Mouse (Mus musculus): ENCODE measurements around the gene Kank1.
"Not testable (repeated sequence)": the region's sequence is repeated elsewhere in the genome, so short reads cannot be mapped to it uniquely, and the experiment has no call there.

The Kank1 gene

GRCm38 (mm10) chr19:25436789-25437650 is 200.2 kb downstream of the Kank1 start:
- in situ Hi-C loops (cut with MboI, MseI), result no loop called here

- in situ Hi-C loops (cut with MboI, MseI), result no loop called here
Observed at GRCm38 (mm10) chr19:25438246-25438645, 201.5 kb downstream of the Kank1 start.

- in situ Hi-C loops (cut with MboI, MseI), result loop anchor here (10.0 kb wide), 1 partner anchor 1775 kb away; the partner anchor contains the start of gene Vldlr
Observed at GRCm38 (mm10) chr19:25439807-25440206, 203.0 kb downstream of the Kank1 start.

- in situ Hi-C loops (cut with MboI, MseI), result loop anchor here (10.0 kb wide), 1 partner anchor 1774 kb away; the partner anchor contains the start of gene Vldlr
Observed at GRCm38 (mm10) chr19:25440736-25441135, 204.0 kb downstream of the Kank1 start.

GRCm38 (mm10) chr19:25445054-25445453 is 208.3 kb downstream of the Kank1 start:
- in situ Hi-C loops (cut with MboI, MseI), result loop anchor here (10.0 kb wide), 1 partner anchor 1770 kb away; the partner anchor contains the start of gene Vldlr

- in situ Hi-C loops (cut with MboI, MseI), result loop anchor here (10.0 kb wide), 1 partner anchor 1769 kb away; the partner anchor contains the start of gene Vldlr
Observed at GRCm38 (mm10) chr19:25445842-25446241, 209.1 kb downstream of the Kank1 start.

- in situ Hi-C loops (cut with MboI, MseI), result loop anchor here (10.0 kb wide), 1 partner anchor 1768 kb away; the partner anchor contains the start of gene Vldlr
Observed at GRCm38 (mm10) chr19:25446683-25447082, 209.9 kb downstream of the Kank1 start.

GRCm38 (mm10) chr19:25447373-25447772 is 210.6 kb downstream of the Kank1 start:
- in situ Hi-C loops (cut with MboI, MseI), result loop anchor here (10.0 kb wide), 1 partner anchor 1767 kb away; the partner anchor contains the start of gene Vldlr

GRCm38 (mm10) chr19:25450869-25451629 is 214.3 kb downstream of the Kank1 start:
- in situ Hi-C loops (cut with MboI, MseI), result loop anchor here (10.0 kb wide), 1 partner anchor 496 kb away; no protein-coding TSS in a partner anchor

- in situ Hi-C loops (cut with MboI, MseI), result loop anchor here (10.0 kb wide), 1 partner anchor 498 kb away; no protein-coding TSS in a partner anchor
Observed at GRCm38 (mm10) chr19:25453146-25453545, 216.4 kb downstream of the Kank1 start.

GRCm38 (mm10) chr19:25460760-25461159 is 224.0 kb downstream of the Kank1 start:
- in situ Hi-C loops (cut with MboI, MseI), result no loop called here

- in situ Hi-C loops (cut with MboI, MseI), result no loop called here
Observed at GRCm38 (mm10) chr19:25461553-25462320, 225.0 kb downstream of the Kank1 start.

GRCm38 (mm10) chr19:25475806-25476205 is 239.0 kb downstream of the Kank1 start:
- in situ Hi-C loops (cut with MboI, MseI), result not testable (repeated sequence)

GRCm38 (mm10) chr19:25479152-25479669 is 242.4 kb downstream of the Kank1 start:
- in situ Hi-C loops (cut with MboI, MseI), result no loop called here

GRCm38 (mm10) chr19:25480820-25481219 is 244.0 kb downstream of the Kank1 start:
- in situ Hi-C loops (cut with MboI, MseI), result no loop called here

Data from T-helper 2 cell (primary cell).